Mouse (Mus musculus) neutrophil, adult 5-6 weeks (primary cell): Measurements from ENCODE around the gene Nav2. TPM values are rescaled to one million over a fixed set of nuclear protein-coding genes. Genes with fewer than 3 reads are reported as not detected.

Source experiments
- ATAC-seq: fragments of 151-379, 151-347 bp; 2 replicates; pipeline ENCODE4 v1.8.0; 2017; ENCODE audit warnings: mild to moderate bottlenecking, moderate TSS enrichment; ENCODE audit not compliant: insufficient number of reproducible peaks, poor library complexity, low FRiP score, severe bottlenecking; ENCODE audit errors: extremely low read depth
- total RNA-seq: library from RNA; stranded (forward); fragments of 200-1000 nt; gene quantifications from 2 replicates; pipeline ENCODE4 v1.2.3, GENCODE M21; 2017

Gene Nav2
- total RNA-seq, 1 experiment from 2014 or later = 3.1 TPM

DNA sequence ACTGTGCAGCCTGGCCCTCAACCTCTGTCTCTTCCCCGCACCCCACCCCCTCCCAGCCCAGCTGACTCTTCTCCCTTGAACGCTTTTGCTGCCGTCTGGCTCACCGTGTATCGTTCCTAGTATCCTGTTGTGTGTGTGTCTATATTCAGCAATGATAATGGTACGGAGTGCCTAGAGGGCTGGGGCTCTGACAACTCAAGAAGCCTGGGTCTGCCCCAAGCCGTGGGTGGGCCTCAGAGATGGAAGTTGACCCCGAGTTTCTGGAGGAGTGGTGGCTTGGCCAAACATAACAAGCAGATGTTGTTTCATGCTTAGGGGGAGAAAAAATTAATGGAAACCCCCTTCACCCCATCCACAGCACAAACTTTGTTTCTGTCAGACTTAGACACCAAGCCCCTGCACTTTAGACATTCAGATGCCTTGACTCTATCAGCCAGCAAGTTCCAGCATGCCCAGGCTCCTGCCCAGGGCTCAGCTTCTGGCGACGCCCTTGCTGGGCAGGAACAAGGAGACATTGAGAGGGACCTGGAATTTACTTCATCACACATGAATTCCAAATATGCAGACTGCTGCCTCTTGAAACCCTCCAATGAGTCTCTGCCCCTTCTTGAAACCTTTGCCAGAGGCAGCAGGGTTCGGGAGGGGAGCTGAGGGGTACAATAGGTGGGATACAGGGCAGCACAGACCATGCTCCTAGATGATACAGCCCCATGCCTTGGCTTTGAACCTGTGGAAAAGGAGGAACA is 644.9 kb downstream of the Nav2 start:
- ATAC-seq = no peak

DNA sequence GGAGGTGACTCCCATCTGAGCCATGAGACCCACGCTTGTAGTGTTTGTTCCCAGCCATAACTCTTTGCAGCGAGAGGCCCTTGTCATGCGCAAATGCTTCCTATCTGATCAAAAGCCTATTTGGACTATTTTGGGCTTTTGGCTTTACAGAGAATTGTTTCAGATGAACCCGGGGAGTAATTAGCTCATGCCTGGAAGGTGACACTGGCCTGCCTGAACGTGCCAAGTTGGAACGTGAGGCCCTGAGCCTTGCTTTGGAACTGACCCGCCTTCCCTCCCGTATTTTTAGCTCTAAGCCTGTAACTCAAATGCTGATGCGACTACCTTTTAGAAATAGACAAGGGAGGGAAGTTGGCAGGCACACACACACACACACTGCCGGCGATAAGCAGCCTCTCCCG is 649.7 kb downstream of the Nav2 start:
- ATAC-seq = no peak

DNA sequence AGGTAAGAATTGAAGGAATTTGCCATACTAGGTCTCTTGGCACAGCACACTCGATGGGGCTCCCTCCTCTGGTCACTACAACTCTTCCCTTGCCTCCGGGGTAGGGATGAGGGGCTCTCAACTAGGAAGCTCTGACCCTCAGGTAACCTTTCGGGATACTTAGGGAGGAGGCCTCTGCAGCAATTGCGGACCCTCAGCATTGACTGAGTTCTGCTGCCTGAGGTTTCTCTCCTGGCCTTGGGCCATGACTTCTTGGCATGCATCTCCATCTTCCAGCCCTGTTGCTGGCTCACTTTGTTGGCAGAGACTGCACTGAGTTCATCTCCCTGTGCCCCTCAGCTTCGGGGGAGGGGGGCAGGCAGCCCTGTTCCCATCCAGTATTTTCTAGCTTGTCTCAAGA is 650.4 kb downstream of the Nav2 start:
- no peak for ATAC-seq

DNA sequence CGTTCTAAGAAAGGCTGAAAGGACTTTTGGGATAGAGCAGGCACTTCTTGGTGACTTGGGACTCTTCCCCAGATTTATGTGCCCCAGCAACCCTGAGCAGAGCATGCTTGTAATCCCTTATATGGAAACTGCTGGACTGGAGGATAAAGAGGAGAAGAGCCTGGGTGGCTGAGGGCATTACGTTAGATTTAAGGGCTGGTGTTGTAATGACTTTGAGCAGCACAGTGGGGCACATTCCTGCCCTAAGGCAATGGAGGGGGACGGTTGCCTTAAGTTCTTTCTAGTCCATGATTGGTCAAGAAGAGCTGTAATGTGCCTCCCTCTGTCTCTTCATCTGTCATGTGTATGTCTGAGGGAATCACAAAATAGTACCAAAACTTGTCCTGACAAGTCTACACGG is 651.5 kb downstream of the Nav2 start:
- ATAC-seq = no peak

DNA sequence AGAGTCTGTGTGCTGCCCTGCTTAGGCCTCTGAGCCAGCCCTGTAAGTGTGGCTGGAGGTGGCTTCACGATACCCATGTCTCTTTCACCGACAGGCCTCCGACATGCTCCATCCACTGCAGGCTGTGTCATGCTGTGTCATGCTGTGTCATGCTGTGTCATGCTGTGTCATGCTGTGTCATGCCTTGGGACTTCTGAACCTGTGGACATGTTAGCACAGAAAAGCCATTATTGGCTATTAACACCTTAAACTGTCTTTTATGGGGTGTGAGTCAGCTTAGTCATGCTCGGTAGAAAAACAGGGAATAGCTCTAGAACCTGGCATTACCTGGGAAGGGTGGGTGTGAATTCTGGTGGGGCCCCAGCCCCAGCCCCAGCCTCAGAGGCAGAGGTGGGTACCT is 653.9 kb downstream of the Nav2 start:
- no peak for ATAC-seq

DNA sequence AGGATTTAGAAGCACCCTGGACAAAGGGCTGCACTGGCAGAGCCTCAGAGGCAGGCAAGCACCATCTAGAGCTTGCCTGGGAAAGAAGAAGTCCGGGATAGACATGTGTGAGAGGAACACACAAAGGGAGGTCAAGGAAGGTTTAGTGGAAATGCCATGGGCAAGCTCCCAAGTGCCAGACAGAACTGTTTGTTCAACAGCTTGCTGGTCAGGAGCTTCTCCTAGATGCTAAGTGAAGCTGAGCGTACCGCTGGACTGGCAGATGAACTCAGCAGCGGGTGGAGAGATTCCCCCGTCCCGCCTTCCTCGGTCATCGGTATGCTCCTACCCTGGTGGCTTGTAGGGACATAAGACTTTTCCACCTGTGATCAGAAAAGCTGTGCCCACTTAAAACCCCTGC is 654.3 kb downstream of the Nav2 start:
- no peak for ATAC-seq

DNA sequence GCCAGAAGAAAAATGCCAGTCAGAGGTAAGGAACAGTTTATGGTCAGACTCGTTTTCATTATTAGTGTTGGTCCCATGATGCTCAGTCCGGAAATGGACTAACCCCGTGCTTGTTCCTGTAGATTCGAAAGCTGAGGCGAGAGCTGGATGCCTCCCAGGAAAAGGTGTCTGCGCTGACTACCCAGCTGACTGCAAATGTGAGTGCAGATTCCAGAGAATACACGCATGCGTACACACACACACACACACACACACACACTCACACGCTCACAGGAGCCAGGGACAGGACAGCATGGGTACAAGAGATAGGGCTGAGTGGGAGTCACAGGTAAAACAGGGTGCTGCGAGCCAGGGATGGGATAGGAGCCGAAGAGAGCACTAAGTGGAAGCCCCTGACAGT is 656.6 kb downstream of the Nav2 start:
- no peak for ATAC-seq

DNA sequence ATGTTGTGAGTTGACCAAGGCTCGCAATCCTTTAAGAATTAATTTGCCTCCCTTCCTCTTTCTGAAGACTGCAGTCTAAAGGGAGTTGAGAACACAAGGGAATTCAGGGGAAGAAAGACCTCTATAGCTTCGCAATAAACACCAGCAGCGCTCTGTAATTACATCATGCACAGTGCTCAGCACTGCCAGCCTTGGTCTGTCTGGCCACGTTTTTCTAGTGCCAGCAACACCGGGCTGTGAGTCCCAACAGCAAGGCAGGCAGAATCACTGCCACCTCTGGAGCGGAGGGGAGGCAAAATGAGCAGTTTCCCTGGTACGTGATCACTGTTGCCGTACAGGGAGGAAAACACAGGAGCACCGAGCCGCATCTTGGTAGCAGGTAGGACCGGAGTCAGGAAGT is 657.3 kb downstream of the Nav2 start:
- ATAC-seq = no peak

DNA sequence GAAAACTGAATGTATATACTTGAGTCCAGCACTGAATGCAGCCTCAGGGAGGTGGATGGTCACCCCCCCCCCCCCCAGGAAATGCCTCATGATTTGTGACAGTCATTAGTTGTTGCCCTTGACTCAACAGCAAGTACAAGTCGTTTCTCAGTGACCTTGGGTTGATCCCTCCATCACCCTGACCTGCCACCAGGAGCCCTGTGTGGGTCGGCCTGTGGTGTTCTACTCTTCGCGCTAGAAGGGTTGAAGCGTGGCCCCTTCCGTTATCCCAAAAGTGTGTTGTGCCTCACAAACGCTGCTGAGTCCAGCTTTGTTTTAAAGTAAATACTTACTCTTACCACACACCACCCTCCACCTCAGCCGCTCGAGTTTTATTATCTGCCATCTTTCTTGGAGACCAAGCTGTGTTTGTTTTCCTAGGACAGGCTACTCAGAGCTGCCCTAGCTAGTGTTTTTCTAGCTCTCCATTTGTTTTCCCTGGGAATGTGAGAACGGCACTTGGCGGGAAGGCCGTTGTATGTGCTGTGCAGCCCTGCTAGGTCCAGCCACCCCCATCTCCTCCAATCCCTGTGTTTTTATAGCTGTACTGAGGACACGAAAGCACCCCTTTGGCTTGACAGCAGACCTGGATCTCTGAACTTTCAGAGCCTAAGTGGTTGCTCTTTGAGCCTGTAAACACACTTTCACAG is 659.0 kb downstream of the Nav2 start:
- ATAC-seq = no peak

DNA sequence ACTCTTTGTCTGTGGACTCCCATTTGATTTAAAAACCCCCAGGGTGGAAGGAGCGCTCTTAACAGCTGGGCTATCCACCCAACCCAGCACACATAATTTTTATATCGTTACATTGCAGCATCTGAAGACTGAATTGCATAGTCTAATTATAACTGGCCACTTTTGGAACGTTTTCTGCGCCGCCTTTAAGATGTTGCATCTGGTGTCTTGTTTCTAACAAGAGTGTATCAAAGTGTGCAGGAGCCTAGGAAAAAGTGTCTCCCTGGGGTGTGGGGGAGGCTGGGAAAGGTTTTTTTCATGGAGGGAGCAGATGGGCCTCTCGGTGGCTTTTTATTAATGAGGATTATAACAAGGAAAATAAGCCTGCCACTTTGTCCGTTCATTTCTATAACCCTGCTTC is 661.1 kb downstream of the Nav2 start:
- no peak for ATAC-seq

DNA sequence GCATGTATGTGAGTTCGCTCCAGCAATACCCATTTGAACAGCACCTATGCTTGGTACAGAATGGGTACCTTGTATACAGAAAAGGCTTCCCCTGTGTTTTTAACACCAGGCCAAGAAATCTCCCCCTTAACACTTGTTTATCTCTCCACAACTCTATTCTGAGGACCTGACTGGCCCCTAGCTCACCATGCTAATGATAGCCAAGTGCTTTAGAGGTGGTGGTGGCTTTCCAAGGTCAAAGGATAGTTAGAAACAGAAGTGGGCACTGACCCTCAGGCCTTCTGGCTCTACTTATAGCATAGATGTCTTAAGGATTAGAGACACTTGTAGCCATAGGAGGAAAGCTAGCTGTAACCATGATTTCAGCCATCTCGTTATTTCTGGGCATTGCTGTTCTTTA is 663.1 kb downstream of the Nav2 start:
- no peak for ATAC-seq

DNA sequence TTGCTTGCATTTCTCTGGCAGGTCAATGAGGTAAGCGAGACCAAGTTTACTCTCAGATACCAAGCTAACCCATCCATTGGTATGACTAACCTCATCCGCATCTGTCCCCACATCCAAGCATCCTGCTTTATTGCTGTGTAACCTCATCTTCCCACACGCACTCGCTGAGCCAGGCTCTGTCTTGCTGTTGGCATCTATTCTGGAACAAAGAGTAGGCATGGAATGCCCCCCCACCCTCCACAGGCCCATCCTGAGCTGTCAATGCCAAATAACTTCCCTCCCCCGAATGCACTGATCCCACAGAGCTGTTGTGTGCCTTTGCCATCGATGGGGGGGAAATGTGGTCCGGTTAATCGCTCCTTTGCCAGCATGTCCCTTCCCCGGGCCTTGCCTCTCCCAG is 666.7 kb downstream of the Nav2 start:
- no peak for ATAC-seq

DNA sequence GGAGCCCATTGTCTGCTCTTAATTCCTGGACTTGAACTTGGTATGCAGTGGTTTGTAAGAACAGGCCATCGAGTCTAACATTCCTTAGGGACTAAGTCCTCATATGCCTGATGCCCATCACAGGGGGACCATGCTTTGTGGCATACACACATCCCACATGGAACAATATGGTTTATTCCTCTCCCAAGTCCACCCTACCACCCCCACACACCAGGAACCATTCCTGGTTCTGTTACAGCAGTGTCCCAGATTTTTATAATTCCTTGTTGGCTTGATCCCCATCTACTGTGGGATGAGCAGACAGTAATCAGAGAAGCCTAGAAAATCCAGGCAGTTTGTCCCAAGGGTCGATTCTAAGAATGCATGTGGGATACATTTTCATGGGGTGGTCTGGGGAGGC is 668.6 kb downstream of the Nav2 start:
- no peak for ATAC-seq

DNA sequence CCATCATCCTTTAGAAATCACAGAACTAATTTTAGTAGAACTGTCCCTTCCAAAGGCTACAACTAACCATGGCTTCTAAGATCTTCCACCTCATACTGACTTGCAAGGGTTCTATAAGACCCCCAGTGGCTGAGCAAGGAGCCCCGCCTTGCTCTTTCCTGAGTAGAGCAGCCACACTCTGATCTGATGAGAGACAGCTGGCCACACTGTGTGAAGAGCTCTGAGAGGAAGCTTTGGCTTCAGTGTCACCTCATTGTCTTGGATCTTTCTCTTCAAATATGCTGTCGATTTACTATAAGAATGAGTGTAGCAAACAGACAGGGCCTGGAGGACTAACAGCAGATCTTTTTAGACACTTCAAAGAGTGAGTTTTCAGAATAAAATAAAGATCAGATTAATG is 673.4 kb downstream of the Nav2 start:
- ATAC-seq = no peak

DNA sequence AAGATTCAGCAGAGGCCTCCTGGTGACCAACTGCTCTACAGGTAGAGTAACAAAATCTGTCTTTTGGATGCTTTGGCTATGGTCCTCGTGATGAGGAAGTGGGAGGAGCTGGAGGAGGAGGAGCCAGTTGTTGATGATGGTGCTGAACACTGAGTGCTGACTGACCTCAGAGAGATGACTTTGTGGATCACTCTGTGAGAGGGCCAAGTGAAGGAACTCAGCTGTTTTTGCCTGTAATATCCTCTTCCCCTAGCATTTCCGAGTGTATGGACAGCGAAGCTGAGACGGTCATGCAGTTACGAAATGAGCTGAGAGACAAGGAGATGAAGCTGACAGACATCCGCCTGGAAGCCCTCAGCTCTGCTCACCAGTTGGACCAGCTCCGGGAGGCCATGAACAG is 674.0 kb downstream of the Nav2 start:
- peak; percentile 46; the same call in 1 of the 2 replicates for ATAC-seq

DNA sequence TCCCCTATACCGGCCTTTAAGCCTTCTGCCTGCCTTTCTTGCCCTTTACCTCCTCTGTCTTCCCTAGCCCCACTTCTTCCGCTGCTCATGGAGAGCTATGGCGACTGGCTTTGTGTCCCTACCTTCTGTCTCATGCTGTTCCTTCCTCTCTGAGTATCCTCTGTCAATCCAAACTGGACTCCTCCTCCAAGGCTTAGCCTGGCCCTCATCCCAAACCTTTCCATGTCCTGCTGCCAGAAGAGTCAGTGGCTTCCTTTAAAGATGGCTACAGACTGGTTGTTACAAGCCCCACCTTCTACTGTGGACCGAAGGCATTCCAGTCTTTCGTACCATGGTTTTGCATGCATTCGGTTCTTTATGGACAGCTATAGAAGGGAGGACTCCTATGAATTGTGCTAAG is 674.7 kb downstream of the Nav2 start:
- no peak for ATAC-seq

DNA sequence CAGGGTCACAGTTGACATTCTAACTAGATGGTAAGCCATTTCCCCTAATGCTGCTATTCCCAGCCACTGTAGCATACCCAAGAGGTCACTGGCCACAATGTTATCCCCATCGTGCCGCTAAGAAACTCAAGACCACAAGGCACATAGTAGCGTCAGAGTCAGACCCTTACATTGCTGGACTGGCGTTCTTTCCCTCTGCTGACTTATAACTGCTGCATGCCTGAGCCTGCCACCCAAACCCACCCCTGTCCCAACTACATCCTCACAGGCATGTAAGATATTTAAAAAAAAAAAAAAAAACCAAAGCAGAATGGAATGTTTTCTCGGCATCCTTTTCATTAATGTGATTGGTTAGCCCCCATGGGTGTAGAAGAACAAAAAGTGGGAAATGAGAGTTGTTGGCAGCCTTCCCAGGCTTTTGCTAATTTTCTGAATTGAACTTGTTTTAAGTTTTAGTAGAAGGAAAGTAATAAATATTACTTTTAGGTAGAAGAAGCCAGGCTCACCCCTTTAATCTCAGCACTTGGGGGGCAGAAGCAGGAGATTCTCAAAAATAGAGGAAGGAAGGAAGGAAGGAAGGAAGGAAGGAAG is 678.1 kb downstream of the Nav2 start:
- ATAC-seq = no peak

DNA sequence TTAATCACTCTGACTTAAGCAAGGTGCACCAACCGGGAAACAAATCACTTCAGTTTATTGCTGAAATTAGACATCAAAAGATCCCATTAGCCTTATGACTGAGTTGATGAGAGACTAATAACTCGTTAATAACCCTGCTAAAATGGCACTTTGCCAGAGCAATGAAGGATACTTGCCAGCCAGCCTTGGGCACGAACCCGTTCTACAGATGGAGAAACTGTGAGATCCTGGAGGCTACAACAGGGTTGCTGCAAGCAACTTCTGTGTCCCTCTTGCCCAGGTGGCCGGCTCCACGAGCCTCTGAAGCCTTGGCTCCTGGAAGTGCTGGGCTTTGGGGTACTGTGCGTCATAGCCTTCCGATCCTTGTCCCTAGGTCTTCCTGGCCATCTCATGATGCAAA is 681.1 kb downstream of the Nav2 start:
- no peak for ATAC-seq

DNA sequence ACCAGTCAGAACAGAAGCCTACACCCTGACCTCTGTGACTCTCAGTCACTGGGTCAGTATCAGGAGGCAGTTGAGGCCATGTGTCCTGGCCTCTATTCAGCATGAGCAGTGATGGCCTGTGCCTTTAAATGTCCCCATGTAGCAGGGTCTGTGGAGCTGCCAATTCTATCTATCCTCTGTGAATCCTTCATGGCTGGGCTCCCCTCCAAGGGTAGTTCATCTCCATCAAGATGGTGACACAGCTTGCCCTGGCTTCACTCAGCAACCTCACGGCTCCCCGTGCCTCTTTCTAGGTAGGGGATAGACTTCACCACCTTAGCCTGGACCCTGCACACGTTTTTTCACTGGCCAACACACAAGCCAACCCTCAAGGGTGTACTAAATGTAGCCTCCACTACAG is 689.3 kb downstream of the Nav2 start:
- ATAC-seq = no peak

DNA sequence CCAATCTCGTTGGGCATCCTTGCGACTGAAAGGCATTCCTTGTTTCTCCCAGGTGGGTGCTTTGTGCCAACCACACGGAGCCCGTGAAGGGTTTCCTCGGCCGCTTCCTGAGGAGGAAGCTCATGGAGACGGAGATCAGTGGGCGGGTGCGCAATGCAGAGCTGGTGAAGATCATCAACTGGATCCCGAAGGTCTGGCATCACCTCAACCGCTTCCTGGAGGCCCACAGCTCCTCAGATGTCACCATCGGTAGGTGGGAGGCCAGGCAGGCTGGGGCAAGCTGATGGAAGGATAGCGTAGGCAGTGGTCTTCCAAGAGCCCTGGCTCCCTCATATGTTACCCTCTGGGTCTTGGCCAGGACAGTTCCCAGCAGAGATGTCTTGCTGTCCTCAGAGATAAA is 689.7 kb downstream of the Nav2 start:
- ATAC-seq = no peak
